Mouse (Mus musculus) heart, postnatal 0 days (tissue): ENCODE results near the gene Reln. TPM values are rescaled to one million over a fixed set of nuclear protein-coding genes. Genes with fewer than 3 reads are reported as not detected.

Experiments
- ATAC-seq: fragments of 200-750 bp; cut with Nextera tagmentation; 2 replicates; pipeline ENCODE4 v1.8.0; 2017; ENCODE audit warnings: low read depth, moderate number of reproducible peaks, moderate library complexity; ENCODE audit not compliant: insufficient read depth
- DNase-seq: peaks from one replicate; pipeline ENCODE4 v3.0.0-alpha.2; 2016; ENCODE audit warnings: low spot score
- H3K27ac ChIP-seq: fragments of 300-500 bp; sonication (generic); 2 replicates; pipeline ENCODE4 v1.5.1; 2014; ENCODE audit warnings: low read depth, mild to moderate bottlenecking
- H3K27me3 ChIP-seq: fragments of 300-500 bp; sonication (generic); 2 replicates; pipeline ENCODE4 v1.6.1; 2014; ENCODE audit warnings: low read length, mixed read lengths; ENCODE audit not compliant: control insufficient read depth, insufficient read depth
- H3K36me3 ChIP-seq: fragments of 300-500 bp; sonication (generic); replicated peaks from 2 replicates; pipeline ENCODE4 v1.6.1; 2014; ENCODE audit warnings: low read length, mixed read lengths; ENCODE audit not compliant: control insufficient read depth, insufficient read depth
- H3K4me1 ChIP-seq: fragments of 300-500 bp; sonication (generic); 2 replicates; pipeline ENCODE4 v1.6.1; 2014; ENCODE audit warnings: antibody characterized with exemption; ENCODE audit not compliant: control insufficient read depth, insufficient read depth
- H3K4me2 ChIP-seq: fragments of 300-500 bp; sonication (generic); 2 replicates; pipeline ENCODE4 v1.6.1; 2014; ENCODE audit warnings: low read depth, mild to moderate bottlenecking, low read length, moderate library complexity
- H3K4me3 ChIP-seq: fragments of 300-500 bp; sonication (generic); 2 replicates; pipeline ENCODE4 v1.5.1; 2014; ENCODE audit warnings: low read depth, low read length
- H3K9ac ChIP-seq: fragments of 300-500 bp; sonication (generic); replicated peaks from 2 replicates; pipeline ENCODE4 v1.6.1; 2014; ENCODE audit warnings: low read depth, low read length, mixed read lengths
- H3K9me3 ChIP-seq: fragments of 300-500 bp; sonication (generic); replicated peaks from 2 replicates; pipeline ENCODE4 v1.6.1; 2016; ENCODE audit warnings: low read length; ENCODE audit not compliant: control insufficient read depth
- CTCF ChIP-seq: IDR thresholded peaks from 2 replicates; pipeline ENCODE4 v1.5.1; 2016; ENCODE audit warnings: antibody characterized with exemption, control low read depth, low read depth
- EP300 ChIP-seq: IDR thresholded peaks from 2 replicates; pipeline ENCODE4 v1.6.1; 2016; ENCODE audit warnings: antibody characterized with exemption, low read depth
- WGBS: fragments of 180-500 bp; shearing (Covaris S2); extraction: QIAGEN DNeasy Blood & Tissue Kit; methylation state at CpG from one replicate; pipeline ENCODE4 v1.1.7; 2014; 5-methylcytosine and 5-hydroxymethylcytosine counted together
- polyA plus RNA-seq: library from polyadenylated mRNA; unstranded; fragments of >200 nt; fragmentation: Nextera tagmentation; extraction: Ambion mirVana; gene quantifications from 2 replicates; pipeline ENCODE4 v1.2.1, GENCODE M21; 2015
- total RNA-seq: library from RNA; depleted of rRNA; stranded (reverse); fragments of >200 nt; gene quantifications from 2 replicates; pipeline ENCODE4 v1.2.3, GENCODE M21; 2014; ENCODE audit warnings: low replicate concordance

The Reln gene
- total and polyA plus RNA-seq, 2 experiments from 2014 or later = 1.00 to 14.4 TPM

- Histone ChIP-seq H3K9me3 (no peaks in the 10 kb centered on the region), H3K4me3 (no peak overlapping the region), H3K4me2 (no peak overlapping the region), H3K4me1 (peaks cover 3% of the 10 kb centered on the region; the same call in 1 of the 2 replicates), H3K27me3 (no peaks in the 10 kb centered on the region), H3K9ac (no peak overlapping the region), H3K27ac (no peak overlapping the region), H3K36me3 (no peaks in the 10 kb centered on the region)
- DNase-seq = no peak
- TF ChIP-seq CTCF (no peak), EP300 (no peak)
- WGBS = 90% methylated on average over 7 of the region's 7 CpGs
- ATAC-seq = no peak
These were observed 152.7 kb downstream of the Reln start for GRCm38 (mm10) chr5:22191784-22192183.

GRCm38 (mm10) chr5:22190333-22190732, 154.2 kb downstream of the Reln start:
- 40% methylated on average over 3 of the region's 3 CpGs for WGBS
- no peak overlapping the region for H3K4me2 ChIP-seq
- DNase-seq = peak; percentile 54
- H3K36me3 ChIP-seq = no peaks in the 10 kb centered on the region
- H3K9me3 ChIP-seq = no peaks in the 10 kb centered on the region
- peak; percentile 51 for ATAC-seq
- peaks cover 3% of the 10 kb centered on the region; the same call in 1 of the 2 replicates for H3K4me1 ChIP-seq
- no peaks in the 10 kb centered on the region for H3K27me3 ChIP-seq
- no peak overlapping the region for H3K4me3 ChIP-seq
- TF ChIP-seq EP300 = no peak
- no peak for TF ChIP-seq CTCF
- no peak overlapping the region for H3K27ac ChIP-seq
- no peak overlapping the region for H3K9ac ChIP-seq

DNA sequence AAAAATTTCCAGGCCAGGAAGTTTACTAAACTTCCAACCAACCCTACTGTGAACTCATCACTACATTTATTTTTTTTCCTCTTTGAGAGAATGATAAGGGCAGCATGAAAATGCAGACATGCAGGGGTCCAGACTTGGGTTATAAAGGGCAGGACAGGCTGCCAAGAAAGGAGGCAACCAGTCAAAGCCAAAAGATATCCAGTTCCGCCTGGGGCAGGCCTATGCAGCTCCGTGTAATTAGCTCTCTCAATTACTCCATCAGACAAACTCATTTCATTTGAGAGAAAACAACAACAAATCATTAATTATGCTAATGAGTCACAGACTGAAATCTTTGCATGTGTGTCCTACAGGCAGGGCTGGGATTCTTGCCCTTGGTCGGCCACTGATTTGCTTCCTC, 156.9 kb downstream of the Reln start:
- 23% methylated on average over 3 of the region's 3 CpGs for WGBS
- ATAC-seq (no peak), DNase-seq (peak; percentile 41)

GRCm38 (mm10) chr5:22176480-22176879, 168.0 kb downstream of the Reln start:
- no peaks in the 10 kb centered on the region for H3K4me1 ChIP-seq
- no peak overlapping the region for H3K9ac ChIP-seq
- H3K27ac ChIP-seq = peak overlapping the region; percentile 32; the same call in 1 of the 2 replicates
- H3K4me2 ChIP-seq = no peak overlapping the region
- WGBS = 13% methylated on average over 5 of the region's 5 CpGs
- H3K36me3 ChIP-seq = no peaks in the 10 kb centered on the region
- H3K27me3 ChIP-seq = no peaks in the 10 kb centered on the region
- no peaks in the 10 kb centered on the region for H3K9me3 ChIP-seq
- peak; percentile 86 for ATAC-seq
- TF ChIP-seq EP300 (no peak), CTCF (no peak)
- peak; percentile 76 for DNase-seq
- no peak overlapping the region for H3K4me3 ChIP-seq

More for the DNA sequence above, 156.9 kb downstream of the Reln start:
- H3K27ac ChIP-seq = 0 out of 2 replicates have a peak overlapping the region, but pooled peaks have one; percentile 35
- H3K36me3 ChIP-seq = no peaks in the 10 kb centered on the region
- no peaks in the 10 kb centered on the region for H3K27me3 ChIP-seq
- no peak overlapping the region for H3K9ac ChIP-seq
- no peak overlapping the region for H3K4me3 ChIP-seq
- no peak overlapping the region for H3K4me2 ChIP-seq
- no peaks in the 10 kb centered on the region for H3K9me3 ChIP-seq
- peaks cover 3% of the 10 kb centered on the region; the same call in 1 of the 2 replicates for H3K4me1 ChIP-seq
- TF ChIP-seq CTCF = no peak
- TF ChIP-seq EP300 = no peak

GRCm38 (mm10) chr5:22171336-22171735, 173.2 kb downstream of the Reln start:
- WGBS = 62% methylated on average over 5 of the region's 5 CpGs
- Histone ChIP-seq H3K4me3 (no peak overlapping the region), H3K9me3 (no peaks in the 10 kb centered on the region), H3K9ac (no peak overlapping the region), H3K36me3 (no peaks in the 10 kb centered on the region), H3K27ac (no peak overlapping the region), H3K4me1 (no peaks in the 10 kb centered on the region), H3K4me2 (no peak overlapping the region), H3K27me3 (no peaks in the 10 kb centered on the region)
- DNase-seq (no peak), ATAC-seq (no peak)
- TF ChIP-seq EP300 (no peak), CTCF (no peak)

GRCm38 (mm10) chr5:22164060-22164934, 180.2 kb downstream of the Reln start:
- no peaks in the 10 kb centered on the region for H3K36me3 ChIP-seq
- DNase-seq (no peak), ATAC-seq (no peak)
- H3K4me3 ChIP-seq = no peak overlapping the region
- H3K4me2 ChIP-seq = no peak overlapping the region
- H3K9me3 ChIP-seq = no peaks in the 10 kb centered on the region
- no peaks in the 10 kb centered on the region for H3K27me3 ChIP-seq
- H3K27ac ChIP-seq = no peak overlapping the region
- peaks cover 3% of the 10 kb centered on the region; the same call in 1 of the 2 replicates for H3K4me1 ChIP-seq
- no peak overlapping the region for H3K9ac ChIP-seq
- TF ChIP-seq CTCF = 0 out of 2 replicates have a peak, but pooled peaks have one; percentile 2
- TF ChIP-seq EP300 = no peak
- 52% methylated on average over 10 of the region's 10 CpGs for WGBS
